Mouse (Mus musculus): ENCODE data around the gene Sash1. TPM values are rescaled to one million over a fixed set of nuclear protein-coding genes. Genes with fewer than 3 reads are reported as not detected.

Sash1 gene
- polyA plus RNA-seq, 1 experiment, result 62.7 TPM

- Histone ChIP-seq H3K4me3 (ENCODE audit: insufficient read depth, low read length) (no peak overlapping the region), H3K27ac (ENCODE audit: insufficient read depth, low read length) (no peak overlapping the region), H3K4me1 (ENCODE audit: control insufficient read depth, insufficient read depth, low read length) (peaks cover 18% of the 10 kb centered on the region)
- TF ChIP-seq POLR2A (IDR thresholded peaks at IDR 0.05; ENCODE audit: low read depth, low read length) (no peak), CTCF (IDR thresholded peaks at IDR 0.05; ENCODE audit: borderline replicate concordance, insufficient read depth, low read length) (no peak)
These were observed 78.3 kb downstream of the Sash1 start for GRCm38 (mm10) chr10:8807581-8807980.

GRCm38 (mm10) chr10:8805402-8805801 is 80.5 kb downstream of the Sash1 start:
- peaks cover 10% of the 10 kb centered on the region for H3K4me1 ChIP-seq (ENCODE audit: control insufficient read depth, insufficient read depth, low read length)
- H3K27ac ChIP-seq (ENCODE audit: insufficient read depth, low read length), result no peak overlapping the region
- H3K4me3 ChIP-seq (ENCODE audit: insufficient read depth, low read length), result no peak overlapping the region
- TF ChIP-seq CTCF (IDR thresholded peaks at IDR 0.05; ENCODE audit: borderline replicate concordance, insufficient read depth, low read length) (no peak), POLR2A (IDR thresholded peaks at IDR 0.05; ENCODE audit: low read depth, low read length) (no peak)

- Histone ChIP-seq H3K27ac (ENCODE audit: insufficient read depth, low read length) (no peak overlapping the region), H3K4me1 (ENCODE audit: control insufficient read depth, insufficient read depth, low read length) (peaks cover 6% of the 10 kb centered on the region; the same call in 1 of the 2 replicates), H3K4me3 (ENCODE audit: insufficient read depth, low read length) (no peak overlapping the region)
- TF ChIP-seq POLR2A (IDR thresholded peaks at IDR 0.05; ENCODE audit: low read depth, low read length), result no peak
- no peak for TF ChIP-seq CTCF (IDR thresholded peaks at IDR 0.05; ENCODE audit: borderline replicate concordance, insufficient read depth, low read length)
These were observed 81.6 kb downstream of the Sash1 start for GRCm38 (mm10) chr10:8804292-8804691.

GRCm38 (mm10) chr10:8801719-8802347 is 84.0 kb downstream of the Sash1 start:
- Histone ChIP-seq H3K4me3 (ENCODE audit: insufficient read depth, low read length) (no peak overlapping the region), H3K4me1 (ENCODE audit: control insufficient read depth, insufficient read depth, low read length) (peaks cover 6% of the 10 kb centered on the region; the same call in 1 of the 2 replicates), H3K27ac (ENCODE audit: insufficient read depth, low read length) (no peak overlapping the region)
- TF ChIP-seq POLR2A (IDR thresholded peaks at IDR 0.05; ENCODE audit: low read depth, low read length) (no peak), CTCF (IDR thresholded peaks at IDR 0.05; ENCODE audit: borderline replicate concordance, insufficient read depth, low read length) (no peak)

- Histone ChIP-seq H3K4me1 (ENCODE audit: control insufficient read depth, insufficient read depth, low read length) (peaks cover 6% of the 10 kb centered on the region; the same call in 1 of the 2 replicates), H3K4me3 (ENCODE audit: insufficient read depth, low read length) (no peak overlapping the region), H3K27ac (ENCODE audit: insufficient read depth, low read length) (no peak overlapping the region)
- TF ChIP-seq CTCF (IDR thresholded peaks at IDR 0.05; ENCODE audit: borderline replicate concordance, insufficient read depth, low read length) (no peak), POLR2A (IDR thresholded peaks at IDR 0.05; ENCODE audit: low read depth, low read length) (no peak)
These were observed 84.7 kb downstream of the Sash1 start for GRCm38 (mm10) chr10:8801139-8801613.

GRCm38 (mm10) chr10:8797826-8798225 is 88.0 kb downstream of the Sash1 start:
- Histone ChIP-seq H3K27ac (ENCODE audit: insufficient read depth, low read length) (no peak overlapping the region), H3K4me3 (ENCODE audit: insufficient read depth, low read length) (no peak overlapping the region), H3K4me1 (ENCODE audit: control insufficient read depth, insufficient read depth, low read length) (no peaks in the 10 kb centered on the region)
- TF ChIP-seq POLR2A (IDR thresholded peaks at IDR 0.05; ENCODE audit: low read depth, low read length), result no peak
- no peak for TF ChIP-seq CTCF (IDR thresholded peaks at IDR 0.05; ENCODE audit: borderline replicate concordance, insufficient read depth, low read length)

- peak; percentile 75 for TF ChIP-seq CTCF (IDR thresholded peaks at IDR 0.05; ENCODE audit: borderline replicate concordance, insufficient read depth, low read length)
- no peak for TF ChIP-seq POLR2A (IDR thresholded peaks at IDR 0.05; ENCODE audit: low read depth, low read length)
- H3K4me1 ChIP-seq (ENCODE audit: control insufficient read depth, insufficient read depth, low read length), result no peaks in the 10 kb centered on the region
- H3K4me3 ChIP-seq (ENCODE audit: insufficient read depth, low read length), result no peak overlapping the region
- H3K27ac ChIP-seq (ENCODE audit: insufficient read depth, low read length), result no peak overlapping the region
These were observed 90.5 kb downstream of the Sash1 start for GRCm38 (mm10) chr10:8795336-8795735.

GRCm38 (mm10) chr10:8792412-8792811 is 93.5 kb downstream of the Sash1 start:
- Histone ChIP-seq H3K4me1 (ENCODE audit: control insufficient read depth, insufficient read depth, low read length) (no peaks in the 10 kb centered on the region), H3K27ac (ENCODE audit: insufficient read depth, low read length) (no peak overlapping the region), H3K4me3 (ENCODE audit: insufficient read depth, low read length) (no peak overlapping the region)
- TF ChIP-seq POLR2A (IDR thresholded peaks at IDR 0.05; ENCODE audit: low read depth, low read length) (no peak), CTCF (IDR thresholded peaks at IDR 0.05; ENCODE audit: borderline replicate concordance, insufficient read depth, low read length) (peak; percentile 13; the same call in 1 of the 2 replicates)

- TF ChIP-seq POLR2A (IDR thresholded peaks at IDR 0.05; ENCODE audit: low read depth, low read length), result no peak
- TF ChIP-seq CTCF (IDR thresholded peaks at IDR 0.05; ENCODE audit: borderline replicate concordance, insufficient read depth, low read length), result no peak
These were observed 96.8 kb downstream of the Sash1 start for GRCm38 (mm10) chr10:8789096-8789495.

GRCm38 (mm10) chr10:8787221-8787620 is 98.6 kb downstream of the Sash1 start:
- no peak for TF ChIP-seq POLR2A (IDR thresholded peaks at IDR 0.05; ENCODE audit: low read depth, low read length)
- TF ChIP-seq CTCF (IDR thresholded peaks at IDR 0.05; ENCODE audit: borderline replicate concordance, insufficient read depth, low read length), result no peak
- Histone ChIP-seq H3K4me1 (ENCODE audit: control insufficient read depth, insufficient read depth, low read length) (peaks cover 2% of the 10 kb centered on the region), H3K27ac (ENCODE audit: insufficient read depth, low read length) (no peak overlapping the region), H3K4me3 (ENCODE audit: insufficient read depth, low read length) (no peak overlapping the region)

More at GRCm38 (mm10) chr10:8789096-8789495, 96.8 kb downstream of the Sash1 start:
- Histone ChIP-seq H3K4me3 (ENCODE audit: insufficient read depth, low read length) (no peak overlapping the region), H3K4me1 (ENCODE audit: control insufficient read depth, insufficient read depth, low read length) (no peaks in the 10 kb centered on the region; the same call in 1 of the 2 replicates), H3K27ac (ENCODE audit: insufficient read depth, low read length) (no peak overlapping the region)

All from embryonic fibroblast, embryonic 13.5 days (primary cell).